Mouse (Mus musculus) heart, embryonic 12.5 days (tissue): Measurements from ENCODE around the gene Ccdc182. TPM values are rescaled to one million over a fixed set of nuclear protein-coding genes. Genes with fewer than 3 reads are reported as not detected.

ENCODE experiments used
- ATAC-seq: fragments of 200-750 bp; cut with Nextera tagmentation; 2 replicates; pipeline ENCODE4 v1.8.0; 2017; ENCODE audit warnings: moderate TSS enrichment, moderate library complexity; ENCODE audit not compliant: insufficient number of reproducible peaks, low FRiP score
- H3K27ac ChIP-seq: fragments of 300-500 bp; sonication (generic); 2 replicates; pipeline ENCODE4 v1.5.1; 2016; ENCODE audit warnings: mild to moderate bottlenecking, moderate library complexity; ENCODE audit not compliant: poor library complexity, severe bottlenecking
- H3K27me3 ChIP-seq: fragments of 300-500 bp; sonication (generic); replicated peaks from 2 replicates; pipeline ENCODE4 v1.6.1; 2016; ENCODE audit warnings: mild to moderate bottlenecking, moderate library complexity
- H3K36me3 ChIP-seq: fragments of 300-500 bp; sonication (generic); 2 replicates; pipeline ENCODE4 v1.6.1; 2016; ENCODE audit warnings: mild to moderate bottlenecking, moderate library complexity
- H3K4me1 ChIP-seq: fragments of 300-500 bp; sonication (generic); replicated peaks from 2 replicates; pipeline ENCODE4 v1.6.1; 2016; ENCODE audit warnings: mild to moderate bottlenecking
- H3K4me2 ChIP-seq: fragments of 300-500 bp; sonication (generic); 2 replicates; pipeline ENCODE4 v1.6.1; 2016; ENCODE audit warnings: mild to moderate bottlenecking, moderate library complexity
- H3K4me3 ChIP-seq: fragments of 300-500 bp; sonication (generic); 2 replicates; pipeline ENCODE4 v1.5.1; 2016; ENCODE audit warnings: mild to moderate bottlenecking
- H3K9ac ChIP-seq: fragments of 300-500 bp; sonication (generic); 2 replicates; pipeline ENCODE4 v1.6.1; 2016; ENCODE audit warnings: mild to moderate bottlenecking, moderate library complexity
- H3K9me3 ChIP-seq: fragments of 300-500 bp; sonication (generic); replicated peaks from 2 replicates; pipeline ENCODE4 v1.6.1; 2016; ENCODE audit warnings: mild to moderate bottlenecking, moderate library complexity
- WGBS: fragments of 180-500 bp; shearing (Covaris S2); methylation state at CpG from one replicate; pipeline ENCODE4 v1.1.7; 2016; 5-methylcytosine and 5-hydroxymethylcytosine counted together
- polyA plus RNA-seq: library from polyadenylated mRNA; unstranded; fragments of >200 nt; fragmentation: Nextera tagmentation; extraction: Ambion mirVana; gene quantifications from 2 replicates; pipeline ENCODE4 v1.2.1, GENCODE M21; 2016

Gene Ccdc182
- 0.26 TPM in 1 of 2 replicates, not detected in the other for polyA plus RNA-seq

- no peak within 1 kb of the TSS for H3K27ac ChIP-seq
- H3K4me2 ChIP-seq = peak within 1 kb of the TSS; percentile 56
- no peaks in the 10 kb centered on the region for H3K36me3 ChIP-seq
- ATAC-seq = no peak
- no peaks in the 10 kb centered on the region for H3K9me3 ChIP-seq
- peak within 1 kb of the TSS; percentile 10; the same call in 1 of the 2 replicates for H3K4me3 ChIP-seq
- peaks cover 38% of the 10 kb centered on the region for H3K4me1 ChIP-seq
- 37% methylated on average over 20 of the region's 20 CpGs for WGBS
- H3K9ac ChIP-seq = peak within 1 kb of the TSS; percentile 14; the same call in 1 of the 2 replicates
- H3K27me3 ChIP-seq = no peaks in the 10 kb centered on the region
Observed at GRCm38 (mm10) chr11:88293631-88294393, at the start of gene Ccdc182. Ccdc182 (plus strand) TSS chr11:88294058.

- H3K27ac ChIP-seq = no peak overlapping the region
- H3K4me3 ChIP-seq = no peak overlapping the region
- ATAC-seq = no peak
- no peak overlapping the region for H3K4me2 ChIP-seq
- H3K9ac ChIP-seq = no peak overlapping the region
- no peaks in the 10 kb centered on the region for H3K9me3 ChIP-seq
- H3K36me3 ChIP-seq = no peaks in the 10 kb centered on the region
- 86% methylated on average over 14 of the region's 14 CpGs for WGBS
- peaks cover 31% of the 10 kb centered on the region for H3K4me1 ChIP-seq
- no peaks in the 10 kb centered on the region for H3K27me3 ChIP-seq
Observed at GRCm38 (mm10) chr11:88245581-88246170, 48.2 kb upstream of the Ccdc182 start.

GRCm38 (mm10) chr11:88248636-88249035 lies 45.2 kb upstream of the Ccdc182 start:
- no peak for ATAC-seq
- Histone ChIP-seq H3K9me3 (no peaks in the 10 kb centered on the region), H3K4me1 (peaks cover 48% of the 10 kb centered on the region), H3K27ac (no peak overlapping the region), H3K36me3 (no peaks in the 10 kb centered on the region), H3K4me2 (no peak overlapping the region), H3K4me3 (no peak overlapping the region), H3K27me3 (no peaks in the 10 kb centered on the region), H3K9ac (no peak overlapping the region)
- 72% methylated on average over 5 of the region's 5 CpGs for WGBS

- H3K27me3 ChIP-seq = no peaks in the 10 kb centered on the region
- 29% methylated on average over 3 of the region's 3 CpGs for WGBS
- H3K4me3 ChIP-seq = no peak overlapping the region
- no peaks in the 10 kb centered on the region for H3K36me3 ChIP-seq
- no peaks in the 10 kb centered on the region for H3K9me3 ChIP-seq
- H3K27ac ChIP-seq = peak overlapping the region; percentile 70
- peaks cover 45% of the 10 kb centered on the region for H3K4me1 ChIP-seq
- no peak overlapping the region for H3K9ac ChIP-seq
- peak; percentile 69 for ATAC-seq
- no peak overlapping the region for H3K4me2 ChIP-seq
Observed at GRCm38 (mm10) chr11:88250568-88250967, 43.3 kb upstream of the Ccdc182 start.

GRCm38 (mm10) chr11:88251295-88251694 lies 42.6 kb upstream of the Ccdc182 start:
- Histone ChIP-seq H3K4me1 (peaks cover 45% of the 10 kb centered on the region), H3K4me2 (no peak overlapping the region), H3K27ac (peak overlapping the region; percentile 70), H3K9ac (no peak overlapping the region), H3K36me3 (no peaks in the 10 kb centered on the region), H3K9me3 (no peaks in the 10 kb centered on the region), H3K4me3 (no peak overlapping the region), H3K27me3 (no peaks in the 10 kb centered on the region)
- no peak for ATAC-seq
- WGBS = 77% methylated on average over 7 of the region's 7 CpGs

GRCm38 (mm10) chr11:88251972-88252766 lies 41.7 kb upstream of the Ccdc182 start:
- H3K27ac ChIP-seq = peak overlapping the region; percentile 65; the same call in 1 of the 2 replicates
- 0 out of 2 replicates have a peak overlapping the region, but pooled peaks have one; percentile 4 for H3K9ac ChIP-seq
- peak overlapping the region; percentile 60 for H3K4me2 ChIP-seq
- peak overlapping the region; percentile 19; the same call in 1 of the 2 replicates for H3K4me3 ChIP-seq
- H3K27me3 ChIP-seq = no peaks in the 10 kb centered on the region
- ATAC-seq = peak; percentile 80
- peaks cover 45% of the 10 kb centered on the region for H3K4me1 ChIP-seq
- no peaks in the 10 kb centered on the region for H3K9me3 ChIP-seq
- 10% methylated on average over 22 of the region's 22 CpGs for WGBS
- no peaks in the 10 kb centered on the region for H3K36me3 ChIP-seq

GRCm38 (mm10) chr11:88252767-88253513 lies 40.9 kb upstream of the Ccdc182 start:
- H3K27ac ChIP-seq = peak overlapping the region; percentile 65
- 22% methylated on average over 14 of the region's 18 CpGs for WGBS
- peak overlapping the region; percentile 31; the same call in 1 of the 2 replicates for H3K9ac ChIP-seq
- no peak overlapping the region for H3K4me3 ChIP-seq
- peak overlapping the region; percentile 14; the same call in 1 of the 2 replicates for H3K4me2 ChIP-seq
- no peaks in the 10 kb centered on the region for H3K27me3 ChIP-seq
- no peaks in the 10 kb centered on the region for H3K36me3 ChIP-seq
- no peaks in the 10 kb centered on the region for H3K9me3 ChIP-seq
- ATAC-seq = 0 out of 2 replicates have a peak, but pooled peaks have one; percentile 10
- peaks cover 45% of the 10 kb centered on the region for H3K4me1 ChIP-seq

GRCm38 (mm10) chr11:88253514-88254167 lies 40.2 kb upstream of the Ccdc182 start:
- Histone ChIP-seq H3K4me1 (peaks cover 45% of the 10 kb centered on the region), H3K27ac (peak overlapping the region; percentile 65), H3K9me3 (no peaks in the 10 kb centered on the region), H3K36me3 (no peaks in the 10 kb centered on the region), H3K4me3 (no peak overlapping the region), H3K9ac (peak overlapping the region; percentile 31; the same call in 1 of the 2 replicates), H3K27me3 (no peaks in the 10 kb centered on the region), H3K4me2 (no peak overlapping the region)
- ATAC-seq = no peak
- WGBS = 46% methylated on average over 7 of the region's 7 CpGs

- H3K9ac ChIP-seq = no peak overlapping the region
- no peak for ATAC-seq
- H3K4me1 ChIP-seq = peaks cover 26% of the 10 kb centered on the region
- 76% methylated on average over 4 of the region's 4 CpGs for WGBS
- H3K27me3 ChIP-seq = no peaks in the 10 kb centered on the region
- no peak overlapping the region for H3K27ac ChIP-seq
- peaks cover 7% of the 10 kb centered on the region for H3K9me3 ChIP-seq
- no peak overlapping the region for H3K4me3 ChIP-seq
- no peak overlapping the region for H3K4me2 ChIP-seq
- H3K36me3 ChIP-seq = no peaks in the 10 kb centered on the region
Observed at GRCm38 (mm10) chr11:88257700-88258099, 36.2 kb upstream of the Ccdc182 start.

GRCm38 (mm10) chr11:88258212-88258611 lies 35.6 kb upstream of the Ccdc182 start:
- H3K27me3 ChIP-seq = no peaks in the 10 kb centered on the region
- ATAC-seq = no peak
- 77% methylated on average over 4 of the region's 4 CpGs for WGBS

More at GRCm38 (mm10) chr11:88258212-88258611, 35.6 kb upstream of the Ccdc182 start:
- Histone ChIP-seq H3K4me2 (no peak overlapping the region), H3K4me1 (peaks cover 21% of the 10 kb centered on the region), H3K9me3 (peaks cover 7% of the 10 kb centered on the region), H3K4me3 (no peak overlapping the region), H3K27ac (no peak overlapping the region), H3K36me3 (no peaks in the 10 kb centered on the region), H3K9ac (no peak overlapping the region)
